Mouse (Mus musculus): ENCODE measurements around the gene Myh3.

DNA sequence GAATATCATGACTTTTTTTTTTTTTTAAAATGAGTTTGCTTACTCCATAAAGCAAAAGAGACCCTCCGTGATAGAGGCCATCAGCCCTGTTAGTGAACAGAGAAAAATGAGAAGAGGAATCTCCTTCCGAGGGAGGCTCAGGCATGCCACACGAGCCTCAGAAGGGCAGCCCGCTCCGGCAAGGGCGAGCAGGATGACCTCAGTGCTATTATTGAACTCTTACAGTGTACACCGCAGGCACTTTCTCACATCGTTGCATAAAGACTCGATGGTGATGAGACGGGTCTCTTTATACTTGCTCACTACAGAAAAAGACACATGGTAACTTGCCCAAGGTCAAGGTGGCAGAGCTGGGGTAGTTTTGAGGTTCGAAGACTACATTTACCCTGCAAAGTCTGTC is 26.6 kb downstream of the Myh3 start:
- no peak for TF ChIP-seq POLR2A (IDR thresholded peaks at IDR 0.05; ENCODE audit: control insufficient read depth, low read depth, low read length)
- no peak for TF ChIP-seq CTCF (IDR thresholded peaks at IDR 0.05; ENCODE audit: control insufficient read depth, insufficient read depth, insufficient replicate concordance, low read depth, low read length)

Measured in testis, adult 2 months (tissue).